Mouse (Mus musculus) heart, embryonic 15.5 days (tissue): ENCODE measurements around the gene Irgc1. TPM values are rescaled to one million over a fixed set of nuclear protein-coding genes. Genes with fewer than 3 reads are reported as not detected.

Source experiments
- ATAC-seq: fragments of 200-750 bp; cut with Nextera tagmentation; replicated peaks from 2 replicates; pipeline ENCODE4 v1.8.0; 2017; ENCODE audit warnings: low read depth, moderate TSS enrichment; ENCODE audit not compliant: insufficient number of reproducible peaks, insufficient read depth, low FRiP score
- H3K27ac ChIP-seq: fragments of 300-500 bp; sonication (generic); 2 replicates; pipeline ENCODE4 v1.5.1; 2015; ENCODE audit warnings: mild to moderate bottlenecking, inconsistent platforms
- H3K27me3 ChIP-seq: fragments of 300-500 bp; sonication (generic); 2 replicates; pipeline ENCODE4 v1.6.1; 2015; ENCODE audit warnings: inconsistent platforms
- H3K36me3 ChIP-seq: fragments of 300-500 bp; sonication (generic); 2 replicates; pipeline ENCODE4 v1.6.1; 2015; ENCODE audit warnings: mild to moderate bottlenecking, inconsistent platforms
- H3K4me1 ChIP-seq: fragments of 300-500 bp; sonication (generic); replicated peaks from 2 replicates; pipeline ENCODE4 v1.6.1; 2015; ENCODE audit warnings: inconsistent platforms
- H3K4me2 ChIP-seq: fragments of 300-500 bp; sonication (generic); 2 replicates; pipeline ENCODE4 v1.6.1; 2015; ENCODE audit warnings: inconsistent platforms, mild to moderate bottlenecking, moderate library complexity
- H3K4me3 ChIP-seq: fragments of 300-500 bp; sonication (generic); 2 replicates; pipeline ENCODE4 v1.5.1; 2015; ENCODE audit warnings: mild to moderate bottlenecking, inconsistent platforms
- H3K9ac ChIP-seq: fragments of 300-500 bp; sonication (generic); 2 replicates; pipeline ENCODE4 v1.6.1; 2015; ENCODE audit warnings: mild to moderate bottlenecking, inconsistent platforms
- H3K9me3 ChIP-seq: fragments of 300-500 bp; sonication (generic); replicated peaks from 2 replicates; pipeline ENCODE4 v1.6.1; 2016; ENCODE audit warnings: inconsistent platforms
- WGBS: fragments of 180-500 bp; shearing (Covaris S2); methylation state at CpG from one replicate; pipeline ENCODE4 v1.1.7; 2015; ENCODE audit warnings: mixed read lengths; 5-methylcytosine and 5-hydroxymethylcytosine counted together
- polyA plus RNA-seq: library from polyadenylated mRNA; unstranded; fragments of >200 nt; fragmentation: Nextera tagmentation; extraction: Ambion mirVana; gene quantifications from 2 replicates; pipeline ENCODE4 v1.2.1, GENCODE M21; 2015

Irgc1 gene
- polyA plus RNA-seq, 1 experiment from 2014 or later: not detected

DNA sequence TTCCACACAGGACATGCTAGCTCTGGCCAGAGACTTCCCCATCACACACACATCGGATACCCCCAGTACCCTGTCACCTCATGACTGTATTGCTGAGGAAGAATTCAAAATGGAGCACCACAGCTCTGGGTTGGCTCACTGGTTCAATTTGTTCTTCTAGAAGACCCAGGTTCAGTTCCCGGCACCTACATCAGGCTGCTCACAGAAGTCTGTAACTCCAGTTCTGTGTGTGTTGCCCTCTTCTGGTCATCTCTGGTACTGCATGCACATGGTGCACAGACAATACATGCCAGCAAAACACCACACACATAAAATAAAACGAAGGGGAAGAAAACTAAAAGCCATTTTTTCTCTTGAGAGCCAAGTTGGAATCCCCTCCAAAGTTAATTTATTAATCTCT, 17.0 kb upstream of the Irgc1 start:
- no peaks in the 10 kb centered on the region for H3K4me1 ChIP-seq
- no peak overlapping the region for H3K9ac ChIP-seq
- WGBS: 84% methylated on average over 3 of the region's 3 CpGs
- H3K4me3 ChIP-seq: no peak overlapping the region
- no peak overlapping the region for H3K4me2 ChIP-seq
- no peaks in the 10 kb centered on the region for H3K27me3 ChIP-seq
- no peaks in the 10 kb centered on the region for H3K9me3 ChIP-seq
- no peak for ATAC-seq
- H3K36me3 ChIP-seq: no peaks in the 10 kb centered on the region
- H3K27ac ChIP-seq: no peak overlapping the region

DNA sequence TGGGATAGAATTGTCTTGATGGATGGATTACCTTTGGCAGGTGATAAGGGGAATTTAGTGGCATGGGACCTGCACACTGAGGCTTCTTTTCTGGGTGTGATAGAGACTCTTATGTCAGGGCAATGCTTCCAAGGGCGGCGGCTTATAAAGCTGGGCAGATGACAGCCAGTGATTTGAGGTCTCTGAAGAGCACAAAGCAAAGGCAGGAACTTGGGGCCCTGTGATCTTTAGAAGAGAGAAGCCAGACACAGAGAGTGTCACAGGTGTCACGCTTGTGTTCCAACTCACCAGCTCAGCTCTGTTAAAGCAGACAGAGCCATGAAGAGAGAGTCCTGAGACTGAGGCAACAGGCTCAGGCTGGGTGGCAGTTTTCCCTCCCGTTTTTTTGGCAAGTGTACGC, 15.8 kb upstream of the Irgc1 start:
- Histone ChIP-seq H3K27ac (no peak overlapping the region), H3K4me3 (no peak overlapping the region), H3K4me1 (peaks cover 3% of the 10 kb centered on the region; the same call in 1 of the 2 replicates), H3K9me3 (no peaks in the 10 kb centered on the region), H3K4me2 (no peak overlapping the region), H3K27me3 (peaks cover 3% of the 10 kb centered on the region; the same call in 1 of the 2 replicates), H3K9ac (no peak overlapping the region), H3K36me3 (no peaks in the 10 kb centered on the region)
- 78% methylated on average over 5 of the region's 5 CpGs for WGBS
- ATAC-seq: no peak

DNA sequence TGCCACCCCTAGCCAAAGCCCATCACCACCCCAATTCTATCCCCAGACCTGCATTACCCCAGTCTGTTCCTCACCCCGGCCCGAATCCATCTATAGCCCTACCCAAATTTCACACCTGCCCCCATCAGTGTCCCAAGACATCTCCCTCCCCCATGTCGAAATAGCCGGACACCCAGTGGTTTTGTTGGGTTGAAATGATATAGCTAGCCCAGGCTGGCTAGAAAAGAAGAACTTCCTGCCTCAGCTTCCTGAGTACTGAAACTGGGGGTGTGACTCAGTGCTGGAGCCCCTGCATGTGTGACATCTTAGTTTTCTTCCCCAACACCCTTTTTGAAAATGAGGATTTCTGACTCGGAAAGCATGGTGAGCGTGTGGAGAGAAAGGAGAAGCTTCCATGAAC, 14.7 kb upstream of the Irgc1 start:
- H3K4me3 ChIP-seq: no peak overlapping the region
- WGBS: 85% methylated on average over 6 of the region's 6 CpGs
- no peak for ATAC-seq
- H3K4me2 ChIP-seq: no peak overlapping the region
- no peak overlapping the region for H3K27ac ChIP-seq
- H3K36me3 ChIP-seq: no peaks in the 10 kb centered on the region
- H3K9ac ChIP-seq: no peak overlapping the region
- H3K27me3 ChIP-seq: peaks cover 8% of the 10 kb centered on the region
- H3K9me3 ChIP-seq: no peaks in the 10 kb centered on the region
- H3K4me1 ChIP-seq: peaks cover 10% of the 10 kb centered on the region; the same call in 1 of the 2 replicates

DNA sequence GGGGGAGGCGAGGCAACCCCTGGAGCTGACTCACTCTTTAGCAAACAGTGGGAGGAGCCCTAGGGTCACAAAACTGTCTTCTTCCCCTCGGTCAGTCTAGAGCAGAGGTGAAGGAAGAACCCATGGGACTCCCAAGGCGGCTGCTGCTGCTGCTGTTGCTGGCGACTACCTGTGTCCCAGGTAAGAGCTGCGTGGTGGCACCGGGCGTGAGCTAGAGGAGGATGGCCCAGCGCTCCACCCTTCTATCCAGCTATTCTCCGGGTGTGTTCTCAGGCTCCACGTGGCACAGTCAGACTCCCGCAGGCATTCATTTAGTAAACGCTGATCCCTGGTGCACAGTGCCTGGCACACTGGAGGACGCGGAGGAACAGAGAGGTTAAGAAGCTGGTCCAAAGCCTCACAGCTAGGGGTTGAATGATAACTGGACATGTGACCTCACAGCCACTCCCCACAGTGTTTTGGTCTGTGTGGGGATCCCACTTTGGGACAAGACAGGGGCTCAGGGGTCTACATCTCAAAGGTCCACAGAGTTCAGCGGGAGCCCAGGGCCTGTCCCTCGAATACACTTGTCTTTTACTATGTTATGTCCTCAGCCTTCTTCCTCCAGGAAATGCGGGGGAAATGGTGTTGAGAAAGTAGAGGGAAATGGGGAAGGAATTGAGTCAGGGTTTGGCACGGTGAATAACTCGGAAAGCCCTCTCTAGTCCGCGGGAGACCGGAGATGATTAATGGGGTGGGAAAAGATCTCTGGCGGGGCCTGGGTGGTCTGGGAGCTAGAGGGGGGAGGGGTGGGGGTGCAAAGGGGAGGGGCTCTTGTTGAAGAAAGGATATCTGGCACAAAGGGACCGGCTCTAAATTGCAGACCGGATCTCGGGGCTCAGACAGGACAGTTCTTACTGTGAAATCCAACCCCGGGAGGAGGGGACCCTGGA, 10.6 kb upstream of the Irgc1 start, which contains the start of gene Plaur:
Gene Plaur, plus strand, starts transcription at position 97 of the 932 bp plus-strand sequence.
- no peaks in the 10 kb centered on the region for H3K9me3 ChIP-seq
- ATAC-seq: peak; percentile 70
- H3K27me3 ChIP-seq: peaks cover 11% of the 10 kb centered on the region
- H3K9ac ChIP-seq: 0 out of 2 replicates have a peak within 1 kb of the TSS, but pooled peaks have one; percentile 25
- peak within 1 kb of the TSS; percentile 69 for H3K27ac ChIP-seq
- H3K4me2 ChIP-seq: peak within 1 kb of the TSS; percentile 61
- 4% methylated on average over 27 of the region's 27 CpGs for WGBS
- peak within 1 kb of the TSS; percentile 44 for H3K4me3 ChIP-seq
- no peaks in the 10 kb centered on the region for H3K36me3 ChIP-seq
- H3K4me1 ChIP-seq: peaks cover 22% of the 10 kb centered on the region

DNA sequence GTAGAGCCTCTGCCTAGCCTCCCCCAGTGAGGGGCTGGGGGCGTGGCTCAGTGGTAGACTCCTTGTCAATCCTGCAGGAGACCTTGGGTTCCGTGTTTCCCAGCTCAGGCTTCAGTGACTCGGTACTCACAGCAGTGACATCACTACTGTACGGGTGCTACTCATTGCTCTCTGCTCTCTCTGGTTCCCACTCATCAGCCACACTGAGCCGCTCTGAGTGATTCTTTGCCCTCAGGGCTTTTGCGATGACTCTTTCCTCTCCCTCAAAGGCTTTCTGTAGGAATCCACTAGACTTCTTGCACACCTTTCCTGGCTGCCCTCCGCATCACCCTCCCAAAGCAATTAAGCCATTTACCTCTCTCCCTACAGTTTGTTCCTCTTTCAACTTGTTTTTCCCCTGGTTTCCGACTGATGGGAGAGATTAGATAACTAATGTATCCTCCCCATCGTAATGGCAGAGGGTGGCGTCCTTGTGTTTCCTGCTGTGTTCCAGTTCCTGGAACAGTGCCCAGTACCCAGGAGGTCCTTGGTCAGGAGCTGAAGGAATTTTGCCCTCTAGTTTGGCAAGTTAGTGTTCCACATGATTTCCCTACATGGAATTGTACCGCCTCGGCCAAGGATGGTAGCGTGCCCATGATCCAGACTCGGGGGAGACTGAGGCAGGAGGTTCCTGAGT, 9.4 kb upstream of the Irgc1 start:
- 34% methylated on average over 14 of the region's 14 CpGs for WGBS
- no peak for ATAC-seq
- peak overlapping the region; percentile 27; the same call in 1 of the 2 replicates for H3K27ac ChIP-seq

DNA sequence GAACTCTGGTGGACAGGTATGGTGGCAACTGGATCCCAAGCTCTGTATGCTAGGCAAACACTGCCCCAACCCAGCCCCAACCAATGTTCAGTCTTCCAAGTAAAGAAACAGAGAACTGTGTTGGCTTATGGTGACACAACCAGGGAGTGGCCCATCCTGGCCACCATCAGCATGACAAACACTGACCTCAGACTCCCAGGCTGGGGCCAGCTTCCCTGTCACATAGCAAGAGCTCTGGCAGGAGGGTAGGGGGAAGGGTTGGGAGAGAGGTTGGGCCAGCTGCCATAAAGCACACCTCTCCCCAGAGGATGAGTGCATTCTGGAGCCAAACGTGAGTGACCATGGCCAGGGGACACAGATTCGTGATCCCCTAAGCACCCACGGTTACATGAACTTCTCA, 7.7 kb upstream of the Irgc1 start:
- Histone ChIP-seq H3K9me3 (no peaks in the 10 kb centered on the region), H3K4me2 (no peak overlapping the region), H3K27ac (no peak overlapping the region), H3K4me3 (no peak overlapping the region), H3K4me1 (peaks cover 22% of the 10 kb centered on the region), H3K9ac (no peak overlapping the region), H3K27me3 (peaks cover 11% of the 10 kb centered on the region), H3K36me3 (no peaks in the 10 kb centered on the region)
- WGBS: 47% methylated on average over 3 of the region's 3 CpGs
- no peak for ATAC-seq

More for the DNA sequence above, 9.4 kb upstream of the Irgc1 start:
- H3K4me2 ChIP-seq: 0 out of 2 replicates have a peak overlapping the region, but pooled peaks have one; percentile 11
- no peak overlapping the region for H3K4me3 ChIP-seq
- H3K9me3 ChIP-seq: no peaks in the 10 kb centered on the region
- H3K27me3 ChIP-seq: peaks cover 11% of the 10 kb centered on the region
- peaks cover 22% of the 10 kb centered on the region for H3K4me1 ChIP-seq
- no peaks in the 10 kb centered on the region for H3K36me3 ChIP-seq
- no peak overlapping the region for H3K9ac ChIP-seq

DNA sequence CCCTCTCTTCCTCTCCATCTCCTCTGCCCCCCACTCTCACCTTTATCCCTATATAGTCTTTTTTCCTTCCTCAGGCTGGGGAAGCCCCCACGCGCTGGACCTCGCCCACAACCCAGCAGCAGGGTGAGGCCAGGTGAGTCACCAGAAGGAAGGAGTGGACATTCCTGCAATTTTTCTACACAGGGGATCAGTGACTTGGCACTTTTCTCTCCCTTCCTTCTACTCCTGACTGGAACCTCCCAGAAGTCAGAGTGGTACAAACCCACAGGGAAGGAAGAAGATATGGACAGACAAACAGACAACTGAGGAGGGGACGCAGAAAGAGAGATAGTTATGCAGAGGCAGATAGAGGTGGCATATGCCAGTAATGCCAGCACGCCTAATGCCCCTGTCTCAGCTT, 7.3 kb upstream of the Irgc1 start:
- no peak overlapping the region for H3K4me3 ChIP-seq
- peaks cover 22% of the 10 kb centered on the region for H3K4me1 ChIP-seq
- ATAC-seq: no peak
- WGBS: 62% methylated on average over 5 of the region's 5 CpGs
- no peak overlapping the region for H3K4me2 ChIP-seq
- peaks cover 11% of the 10 kb centered on the region for H3K27me3 ChIP-seq
- H3K36me3 ChIP-seq: no peaks in the 10 kb centered on the region
- no peak overlapping the region for H3K27ac ChIP-seq
- H3K9ac ChIP-seq: no peak overlapping the region
- no peaks in the 10 kb centered on the region for H3K9me3 ChIP-seq

DNA sequence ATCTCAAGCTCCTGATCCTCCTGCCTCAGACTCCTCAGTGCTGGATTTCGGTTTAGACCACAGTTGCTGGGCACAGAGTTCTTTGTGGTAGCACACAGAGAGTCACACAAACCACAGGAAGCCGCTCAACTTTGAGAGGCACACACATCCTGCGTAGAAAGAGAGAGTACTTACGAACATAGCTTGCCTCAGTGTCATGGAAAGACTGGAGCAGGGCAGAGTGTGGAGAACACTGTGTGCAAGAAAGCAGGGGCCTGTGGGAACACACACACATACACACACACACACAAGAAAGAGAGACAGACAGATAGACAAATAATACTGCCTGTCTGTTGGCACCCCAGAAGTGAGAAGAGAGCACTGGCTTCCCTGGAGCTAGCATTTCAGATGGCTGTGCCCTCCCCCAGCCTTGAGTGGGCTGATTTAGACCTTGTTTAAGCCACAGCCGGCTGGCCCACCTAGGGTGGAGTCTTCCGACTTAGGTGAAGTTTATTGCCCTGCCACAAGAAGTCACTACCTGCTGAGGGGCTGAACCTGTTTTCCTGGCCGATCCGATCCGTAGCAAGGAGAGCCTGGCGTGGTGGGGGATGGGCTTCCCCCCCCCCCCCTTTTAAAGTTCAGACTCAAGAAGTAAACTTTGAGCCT, 5.8 kb upstream of the Irgc1 start:
- no peak for ATAC-seq
- peaks cover 19% of the 10 kb centered on the region for H3K4me1 ChIP-seq
- H3K27ac ChIP-seq: peak overlapping the region; percentile 42; the same call in 1 of the 2 replicates
- H3K9me3 ChIP-seq: no peaks in the 10 kb centered on the region
- H3K4me3 ChIP-seq: no peak overlapping the region
- H3K36me3 ChIP-seq: no peaks in the 10 kb centered on the region
- no peak overlapping the region for H3K9ac ChIP-seq
- WGBS: 60% methylated on average over 10 of the region's 10 CpGs
- H3K27me3 ChIP-seq: peaks cover 7% of the 10 kb centered on the region; the same call in 1 of the 2 replicates
- no peak overlapping the region for H3K4me2 ChIP-seq

DNA sequence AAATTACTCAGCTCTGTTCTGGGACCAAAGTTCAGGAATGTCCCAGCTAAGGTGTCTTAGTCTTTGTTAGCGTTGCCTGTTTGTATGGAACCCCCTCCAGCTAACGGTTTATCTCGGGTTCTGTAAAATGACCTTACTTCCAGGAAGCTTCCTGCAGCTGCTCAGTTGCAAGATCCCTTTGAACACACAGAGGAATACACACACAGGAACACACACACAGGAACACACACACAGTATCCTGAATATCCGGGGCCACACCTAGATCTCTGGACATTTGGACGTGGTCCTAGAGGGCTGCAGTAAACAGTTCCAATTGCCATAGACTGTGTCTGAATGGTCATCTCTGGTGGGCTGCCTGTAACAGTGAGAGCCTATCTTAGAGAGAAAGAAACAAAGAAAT, 3.6 kb upstream of the Irgc1 start:
- no peak for ATAC-seq
- H3K36me3 ChIP-seq: no peaks in the 10 kb centered on the region
- H3K9ac ChIP-seq: no peak overlapping the region
- no peak overlapping the region for H3K4me2 ChIP-seq
- no peaks in the 10 kb centered on the region for H3K9me3 ChIP-seq
- no peak overlapping the region for H3K27ac ChIP-seq
- no peaks in the 10 kb centered on the region for H3K27me3 ChIP-seq
- H3K4me1 ChIP-seq: peaks cover 8% of the 10 kb centered on the region
- 60% methylated on average over 5 of the region's 5 CpGs for WGBS
- no peak overlapping the region for H3K4me3 ChIP-seq

DNA sequence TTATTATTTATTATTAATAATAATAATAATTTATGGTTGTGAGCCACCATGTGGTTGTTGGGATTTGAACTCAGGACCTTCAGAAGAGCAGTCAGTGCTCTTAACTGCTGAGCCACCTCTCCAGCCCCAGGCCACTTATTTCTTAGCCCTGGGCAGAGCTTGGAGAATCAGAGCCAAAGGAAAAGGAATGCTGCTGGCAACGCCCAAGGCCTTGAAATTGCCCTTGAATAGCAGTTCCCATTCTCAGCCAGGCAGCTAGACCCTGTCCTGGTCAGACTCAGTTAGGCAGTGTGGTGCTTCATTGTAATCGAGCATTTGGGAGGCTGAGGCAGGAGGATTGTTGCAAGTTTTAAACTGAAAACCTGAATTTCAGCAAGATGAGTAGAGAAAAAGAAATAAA, 2.1 kb upstream of the Irgc1 start:
- Histone ChIP-seq H3K4me3 (no peak overlapping the region), H3K36me3 (no peaks in the 10 kb centered on the region), H3K9me3 (no peaks in the 10 kb centered on the region), H3K27me3 (no peaks in the 10 kb centered on the region), H3K27ac (no peak overlapping the region), H3K4me2 (no peak overlapping the region), H3K4me1 (no peaks in the 10 kb centered on the region), H3K9ac (no peak overlapping the region)
- 60% methylated on average over 2 of the region's 2 CpGs for WGBS
- no peak for ATAC-seq

DNA sequence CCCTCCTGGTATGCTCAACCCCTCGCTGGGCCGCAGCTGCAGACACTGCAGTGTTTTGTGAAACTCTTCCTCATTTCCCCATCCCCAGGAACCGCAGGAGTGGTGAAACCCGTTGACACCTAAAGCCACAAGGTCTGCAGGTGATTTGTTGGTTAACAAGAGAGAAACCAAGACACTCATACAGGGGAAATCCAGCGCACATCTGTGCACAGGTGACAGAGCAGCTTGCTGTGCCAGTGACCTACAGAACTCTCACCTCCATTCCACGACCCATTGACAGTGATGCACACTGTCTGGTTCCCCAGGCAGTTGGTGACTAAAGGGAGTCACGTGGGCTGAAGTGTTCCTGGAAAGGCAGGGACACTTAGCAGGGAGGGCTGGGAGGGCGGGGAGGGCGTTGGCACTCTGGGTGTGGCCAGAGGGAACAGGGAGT, 1.5 kb downstream of the Irgc1 start:
- Histone ChIP-seq H3K9ac (no peak overlapping the region), H3K27ac (peak overlapping the region; percentile 9; the same call in 1 of the 2 replicates), H3K27me3 (no peaks in the 10 kb centered on the region), H3K4me2 (no peak overlapping the region), H3K9me3 (no peaks in the 10 kb centered on the region), H3K36me3 (no peaks in the 10 kb centered on the region), H3K4me3 (no peak overlapping the region), H3K4me1 (0 out of 2 replicates have a peak, but pooled peaks cover 3% of the 10 kb centered on the region)
- no peak for ATAC-seq
- WGBS: 50% methylated on average over 9 of the region's 9 CpGs
